Mouse (Mus musculus) MEL (cell line): ENCODE results near the gene Cenpc1.

Experiments used
- CTCF ChIP-seq, 3 experiments: IDR thresholded peaks in 2 of 3; conservative IDR thresholded peaks in 1 of 3; 2 replicates each; pipeline ENCODE4 v1.5.1; 2011 to 2012; ENCODE audit warnings: low read length in 3 of 3, low read depth in 2 of 3, mild to moderate bottlenecking in 2 of 3, improper control_type of control experiment in 1 of 3, inconsistent platforms in 1 of 3, mixed read lengths in 1 of 3, moderate library complexity in 1 of 3; ENCODE audit not compliant: control insufficient read depth in 1 of 3, insufficient read depth in 1 of 3, poor library complexity in 1 of 3, severe bottlenecking in 1 of 3
- EP300 ChIP-seq, 2 experiments: IDR thresholded peaks; 2 replicates each; pipeline ENCODE4 v1.6.1; 2011; ENCODE audit warnings: improper control_type of control experiment in 2 of 2, low read length in 2 of 2, low read depth in 1 of 2, mild to moderate bottlenecking in 1 of 2
- MAX ChIP-seq: IDR thresholded peaks from 2 replicates; pipeline ENCODE4 v1.6.1; 2011; ENCODE audit warnings: low read length, improper control_type of control experiment
- NRF1 ChIP-seq: IDR thresholded peaks from 2 replicates; pipeline ENCODE4 v1.6.1; 2014; ENCODE audit warnings: low read depth, mild to moderate bottlenecking, inconsistent platforms, low read length, improper control_type of control experiment, moderate library complexity; ENCODE audit not compliant: poor library complexity, insufficient read depth, severe bottlenecking
- ZKSCAN1 ChIP-seq: IDR thresholded peaks from 2 replicates; pipeline ENCODE4 v1.6.1; 2012; ENCODE audit warnings: low read depth, mild to moderate bottlenecking, inconsistent platforms, low read length, improper control_type of control experiment, moderate library complexity

DNA sequence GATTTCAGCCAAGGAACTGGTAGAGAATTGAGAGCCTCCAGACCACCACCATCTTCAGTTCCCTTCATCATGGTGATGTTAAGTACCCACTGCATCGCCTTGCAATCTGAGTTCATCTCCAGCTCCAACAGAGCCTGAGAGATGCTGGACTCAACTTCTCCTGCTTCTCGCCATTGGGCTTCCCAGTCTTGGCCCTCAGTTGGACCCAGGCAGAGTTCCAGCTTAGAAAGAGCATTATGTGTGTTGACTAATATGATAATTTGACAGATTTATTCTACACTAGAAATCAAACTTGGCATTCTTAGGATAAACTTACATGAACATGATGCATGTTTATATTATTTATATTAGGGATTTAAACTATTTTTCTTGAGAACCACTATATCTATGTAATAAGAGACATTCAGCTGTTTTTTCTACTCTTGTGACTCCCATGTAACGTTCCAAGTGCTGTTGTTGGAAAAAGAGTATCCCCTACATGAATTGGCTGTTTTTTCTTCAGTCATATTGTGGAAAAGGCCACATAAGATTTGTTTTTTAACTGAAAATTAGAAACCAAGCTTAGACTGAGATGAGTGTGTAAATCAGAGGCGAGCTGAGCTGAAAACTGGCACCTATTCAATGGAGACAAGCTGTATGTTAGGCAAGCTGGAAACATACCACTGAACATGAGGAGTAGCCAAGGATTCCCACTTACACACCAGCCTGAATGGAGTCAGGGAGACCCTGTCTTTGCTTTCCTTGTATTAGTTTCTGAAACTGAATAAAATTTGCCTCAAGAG, 78.5 kb downstream of the Cenpc1 start:
- TF ChIP-seq CTCF (IDR thresholded peaks at IDR 0.05 in 2 of 3, conservative IDR thresholded peaks at IDR 0.05 in 1 of 3; ENCODE audit: control insufficient read depth in 1 of 3, insufficient read depth in 1 of 3, low read depth in 2 of 3, low read length in 3 of 3, poor library complexity in 1 of 3, severe bottlenecking in 1 of 3) (no peak), MAX (no peak), ZKSCAN1 (no peak), EP300 (IDR thresholded peaks at IDR 0.05; ENCODE audit: low read depth in 1 of 2, low read length in 2 of 2) (no peak), NRF1 (no peak)
